Mouse (Mus musculus) bone marrow macrophage, adult 2 months (primary cell): ENCODE results near the gene Tmem255b. TPM values are rescaled to one million over a fixed set of nuclear protein-coding genes. Genes with fewer than 3 reads are reported as not detected.
A peak's percentile ranks its signal among the peaks of the same experiment; 100 is the strongest.

Experiments
- H3K27ac ChIP-seq: 2 replicates; pipeline ENCODE4 v1.5.1; 2012; ENCODE audit warnings: low read depth, low read length; ENCODE audit not compliant: insufficient read depth
- H3K4me1 ChIP-seq: 2 replicates; pipeline ENCODE4 v1.6.1; 2012; ENCODE audit warnings: low read length; ENCODE audit not compliant: control insufficient read depth, insufficient read depth
- H3K4me3 ChIP-seq: 2 replicates; pipeline ENCODE4 v1.5.1; 2012; ENCODE audit warnings: mild to moderate bottlenecking, low read length, moderate library complexity; ENCODE audit not compliant: insufficient read depth
- CTCF ChIP-seq: IDR thresholded peaks from 2 replicates; pipeline ENCODE4 v1.5.1; 2012; ENCODE audit warnings: low read depth, mild to moderate bottlenecking, low read length, moderate library complexity
- POLR2A ChIP-seq: IDR thresholded peaks from 2 replicates; pipeline ENCODE4 v1.6.1; 2012; ENCODE audit warnings: mild to moderate bottlenecking, low read depth, low read length, borderline replicate concordance
- polyA plus RNA-seq: library from polyadenylated mRNA; stranded (reverse); fragments of >200 nt; gene quantifications from 2 replicates; pipeline ENCODE4 v1.2.4, GENCODE M21; 2012; ENCODE audit not compliant: missing spikeins, insufficient read depth, insufficient read length

The Tmem255b gene
- polyA plus RNA-seq, 1 experiment, result not detected

GRCm38 (mm10) chr8:13489986-13490910, 55.3 kb downstream of the Tmem255b start:
- Histone ChIP-seq H3K27ac (0 out of 2 replicates have a peak overlapping the region, but pooled peaks have one; percentile 10), H3K4me1 (peaks cover 37% of the 10 kb centered on the region), H3K4me3 (no peak overlapping the region)
- TF ChIP-seq CTCF (no peak), POLR2A (no peak)

- H3K4me1 ChIP-seq, result peaks cover 39% of the 10 kb centered on the region
- H3K4me3 ChIP-seq, result peak overlapping the region; percentile 73
- TF ChIP-seq CTCF (no peak), POLR2A (no peak)
- H3K27ac ChIP-seq, result no peak overlapping the region
Observed at GRCm38 (mm10) chr8:13491491-13492010, 56.6 kb downstream of the Tmem255b start.

- no peak for TF ChIP-seq POLR2A
- TF ChIP-seq CTCF, result no peak
- peaks cover 37% of the 10 kb centered on the region for H3K4me1 ChIP-seq
- peak overlapping the region; percentile 69 for H3K27ac ChIP-seq
- peak overlapping the region; percentile 73 for H3K4me3 ChIP-seq
Observed at GRCm38 (mm10) chr8:13492198-13492995, 57.4 kb downstream of the Tmem255b start.

GRCm38 (mm10) chr8:13493011-13493410, 58.0 kb downstream of the Tmem255b start:
- H3K4me3 ChIP-seq, result peak overlapping the region; percentile 73
- H3K4me1 ChIP-seq, result peaks cover 34% of the 10 kb centered on the region
- TF ChIP-seq CTCF (no peak), POLR2A (no peak)
- peak overlapping the region; percentile 69 for H3K27ac ChIP-seq

- Histone ChIP-seq H3K27ac (peak within 1 kb of the TSS; percentile 69), H3K4me1 (peaks cover 35% of the 10 kb centered on the region), H3K4me3 (peak within 1 kb of the TSS; percentile 73)
- TF ChIP-seq POLR2A, result peak; percentile 72; the same call in 1 of the 2 replicates
- no peak for TF ChIP-seq CTCF
Observed at GRCm38 (mm10) chr8:13493858-13494631, 59.1 kb downstream of the Tmem255b start, which contains the start of gene Gas6. TSS of gene Gas6 (minus strand) at chr8:13494490.

- H3K4me3 ChIP-seq, result peak overlapping the region; percentile 16; the same call in 1 of the 2 replicates
- TF ChIP-seq POLR2A (no peak), CTCF (no peak)
- peak overlapping the region; percentile 97 for H3K27ac ChIP-seq
- peaks cover 54% of the 10 kb centered on the region for H3K4me1 ChIP-seq
Observed at GRCm38 (mm10) chr8:13501221-13501620, 66.2 kb downstream of the Tmem255b start.

- Histone ChIP-seq H3K27ac (peak overlapping the region; percentile 99), H3K4me3 (no peak overlapping the region), H3K4me1 (peaks cover 76% of the 10 kb centered on the region)
- TF ChIP-seq CTCF, result no peak
- no peak for TF ChIP-seq POLR2A
Observed at GRCm38 (mm10) chr8:13503936-13504606, 69.1 kb downstream of the Tmem255b start.

- peaks cover 75% of the 10 kb centered on the region for H3K4me1 ChIP-seq
- TF ChIP-seq CTCF (no peak), POLR2A (no peak)
Observed at GRCm38 (mm10) chr8:13504894-13505674, 70.1 kb downstream of the Tmem255b start.

More at GRCm38 (mm10) chr8:13504894-13505674, 70.1 kb downstream of the Tmem255b start:
- Histone ChIP-seq H3K27ac (peak overlapping the region; percentile 88), H3K4me3 (no peak overlapping the region)
